Mouse (Mus musculus) embryo, embryonic 10.5 days (tissue): ENCODE measurements at regions not wholly inside any gene's neighbourhood (a gene's known extent, or its start where the extent isn't known, plus 50 kb on each side); places are given as distances from the start of the nearest gene placed in this dataset.

Experiments
- DNase-seq: peaks from one replicate; pipeline ENCODE4 v3.0.0-alpha.2; 2015; ENCODE audit warnings: low spot score

DNA sequence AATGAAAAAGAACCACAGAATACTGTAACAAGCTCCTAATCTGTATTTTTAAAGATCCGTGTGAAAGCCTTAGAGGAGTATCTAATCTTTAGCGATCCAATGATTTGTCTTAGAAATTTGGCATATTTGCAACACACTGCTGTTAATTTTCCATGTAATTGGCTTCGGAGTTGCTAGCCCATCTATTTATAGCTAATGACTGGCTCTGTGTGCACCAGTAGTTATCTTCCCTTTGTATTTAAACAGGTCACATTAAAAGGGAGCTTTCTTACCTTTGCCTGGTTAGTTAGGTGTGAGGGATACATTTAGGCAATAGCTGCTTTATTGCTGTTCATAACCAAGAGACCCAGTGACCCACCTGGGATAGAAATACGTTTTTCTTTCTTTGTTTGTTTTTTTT, 256.3 kb upstream of the Mme start:
- no peak for DNase-seq

DNA sequence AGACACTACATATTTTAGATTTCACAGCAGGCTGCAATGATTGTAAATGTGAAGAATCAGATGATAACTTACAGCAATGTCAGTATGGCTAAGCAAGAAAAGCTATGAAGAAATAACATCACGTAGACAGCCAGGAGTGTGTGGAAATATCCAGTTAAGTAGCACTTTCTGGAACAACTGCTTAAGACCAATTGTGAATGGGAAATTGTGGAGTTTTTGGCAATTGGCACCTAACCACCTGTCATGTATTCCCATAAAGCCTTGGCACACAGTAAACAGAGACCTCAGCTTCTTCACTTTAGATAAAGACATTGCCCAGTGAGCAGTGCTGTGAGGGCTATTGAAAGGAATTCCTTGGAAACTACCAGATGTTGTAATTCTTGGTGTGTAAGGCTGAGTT, 264.4 kb upstream of the Mme start:
- no peak for DNase-seq

DNA sequence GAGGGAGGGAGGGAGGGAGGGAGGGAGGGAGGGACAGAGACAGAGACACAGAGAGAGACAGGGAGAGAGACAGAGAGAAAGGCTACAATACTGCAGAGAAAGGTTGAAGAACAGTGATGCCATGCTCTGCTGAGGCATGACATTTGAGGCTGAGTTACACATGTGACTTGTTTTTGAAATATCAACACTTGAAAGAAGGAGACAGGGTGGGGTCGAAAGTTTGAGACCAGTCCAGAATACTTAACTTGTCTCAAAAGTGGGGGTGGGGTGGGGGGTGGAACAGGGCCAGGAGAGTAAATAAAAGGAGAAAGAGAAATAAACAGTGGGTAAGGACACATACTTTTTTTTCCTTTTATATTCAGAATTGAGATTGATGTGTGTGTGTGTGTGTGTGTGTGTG, 278.1 kb upstream of the Mme start:
- DNase-seq = no peak

DNA sequence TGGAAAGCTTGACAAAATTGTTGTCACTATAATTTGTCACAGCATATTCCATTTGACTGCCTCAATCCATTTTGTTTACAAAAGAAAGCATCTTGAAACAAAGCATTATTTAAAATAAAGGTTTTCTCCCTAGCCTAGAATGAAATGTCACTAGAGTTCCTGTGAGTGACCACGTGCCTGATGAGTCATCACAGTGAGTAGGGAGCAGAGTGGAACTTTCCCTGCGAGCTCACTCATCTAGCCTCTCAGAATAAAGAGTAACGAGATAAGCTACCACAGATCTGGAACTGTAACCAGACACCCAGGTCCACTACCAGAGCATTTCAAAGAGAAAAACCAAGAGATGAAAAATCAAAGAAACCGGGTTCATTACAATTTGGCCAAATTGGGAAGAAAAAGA, 278.7 kb upstream of the Mme start:
- no peak for DNase-seq

DNA sequence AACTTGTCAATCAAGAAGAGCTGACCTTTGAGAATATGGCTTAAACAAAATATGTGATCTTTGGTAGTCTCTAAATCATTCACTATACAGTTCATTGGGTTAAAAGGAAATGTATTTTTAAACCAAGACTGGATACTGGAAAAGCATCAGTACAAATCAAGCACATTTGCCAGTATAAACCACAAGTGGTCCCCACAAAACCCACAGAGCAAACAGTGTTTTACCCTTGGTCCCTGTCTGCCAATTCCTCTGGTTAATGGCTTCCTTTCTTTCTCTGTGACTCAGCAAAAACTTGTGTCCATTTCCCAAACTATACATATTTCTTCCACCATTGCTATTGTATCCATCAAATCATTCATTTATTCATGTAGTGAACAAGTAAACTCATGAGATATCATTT, 296.0 kb upstream of the Mme start:
- no peak for DNase-seq

DNA sequence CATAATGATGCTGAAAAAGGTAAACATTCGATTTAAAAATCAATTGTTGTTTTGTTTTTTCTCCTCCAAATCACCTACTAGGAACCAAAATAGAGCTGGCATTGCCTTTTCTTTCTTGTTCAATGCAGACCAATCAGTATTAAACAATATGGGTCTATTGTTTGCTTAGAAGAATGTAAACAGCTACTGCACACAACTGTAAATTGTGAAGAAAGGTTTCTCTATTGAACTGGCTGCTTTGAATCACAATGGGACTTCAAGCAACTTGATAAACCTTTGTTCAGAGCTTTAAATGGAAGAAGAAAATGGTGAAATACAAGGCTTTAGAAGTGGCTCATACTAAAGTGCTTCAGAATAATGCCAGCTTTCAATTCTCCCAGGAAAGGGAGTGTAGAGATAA, 302.7 kb upstream of the Mme start:
- no peak for DNase-seq

DNA sequence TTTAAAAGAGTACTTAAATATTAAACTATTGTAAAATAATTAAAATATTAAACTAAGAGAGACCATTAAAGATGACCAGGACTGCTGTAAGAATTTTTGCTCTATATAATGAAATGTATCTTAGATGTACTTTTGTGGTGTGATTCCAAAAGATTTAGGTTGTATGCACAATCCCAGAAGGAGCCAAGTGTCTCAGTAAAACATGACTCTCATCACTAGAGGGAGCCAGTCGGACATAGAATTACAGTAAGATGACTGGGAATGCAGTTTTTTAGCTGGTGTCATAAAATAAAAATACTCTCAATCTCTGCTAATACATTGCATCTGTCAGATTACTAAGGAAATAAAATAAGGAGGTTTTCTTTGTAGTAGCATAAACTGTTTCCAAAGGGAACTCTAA, 316.9 kb upstream of the Mme start:
- peak; percentile 77 for DNase-seq

DNA sequence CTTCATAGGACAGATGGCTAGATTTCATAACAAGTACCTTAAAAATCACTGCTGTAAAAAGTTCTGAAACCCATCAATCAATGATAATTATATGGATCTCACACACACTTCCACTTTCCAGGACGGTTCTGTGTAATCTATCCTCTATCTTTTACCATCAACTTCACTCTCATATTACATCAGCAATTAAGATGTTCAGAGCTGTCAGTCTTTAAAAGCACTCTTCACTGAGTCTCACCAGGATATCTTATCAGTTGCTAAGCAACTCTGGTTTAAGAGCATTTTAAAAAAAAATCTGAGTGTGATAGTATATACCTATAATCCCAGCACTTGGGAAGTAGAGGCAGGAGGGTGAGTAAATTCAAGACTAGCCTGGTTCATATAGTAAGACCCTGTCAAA, 312.0 kb upstream of the Gpr149 start:
- no peak for DNase-seq

DNA sequence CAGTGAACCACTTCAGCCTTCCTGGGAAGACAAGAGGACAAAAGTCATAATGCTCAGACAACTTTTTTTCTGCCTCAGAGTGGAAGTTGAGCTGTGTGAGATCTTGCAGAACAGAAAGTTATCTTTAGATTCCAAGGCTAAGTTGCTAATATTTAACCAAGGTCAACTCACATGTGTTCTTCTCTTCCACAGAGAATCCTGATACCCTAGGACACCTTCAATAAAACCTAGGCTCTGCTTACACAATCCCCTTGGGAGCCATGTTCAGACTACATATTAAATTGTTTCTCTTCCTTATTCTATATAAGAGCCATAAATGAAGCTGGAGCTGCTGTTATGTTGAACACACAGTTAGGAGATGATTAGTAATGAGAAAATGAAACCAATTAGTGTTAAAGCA, 280.2 kb upstream of the Gpr149 start:
- no peak for DNase-seq

DNA sequence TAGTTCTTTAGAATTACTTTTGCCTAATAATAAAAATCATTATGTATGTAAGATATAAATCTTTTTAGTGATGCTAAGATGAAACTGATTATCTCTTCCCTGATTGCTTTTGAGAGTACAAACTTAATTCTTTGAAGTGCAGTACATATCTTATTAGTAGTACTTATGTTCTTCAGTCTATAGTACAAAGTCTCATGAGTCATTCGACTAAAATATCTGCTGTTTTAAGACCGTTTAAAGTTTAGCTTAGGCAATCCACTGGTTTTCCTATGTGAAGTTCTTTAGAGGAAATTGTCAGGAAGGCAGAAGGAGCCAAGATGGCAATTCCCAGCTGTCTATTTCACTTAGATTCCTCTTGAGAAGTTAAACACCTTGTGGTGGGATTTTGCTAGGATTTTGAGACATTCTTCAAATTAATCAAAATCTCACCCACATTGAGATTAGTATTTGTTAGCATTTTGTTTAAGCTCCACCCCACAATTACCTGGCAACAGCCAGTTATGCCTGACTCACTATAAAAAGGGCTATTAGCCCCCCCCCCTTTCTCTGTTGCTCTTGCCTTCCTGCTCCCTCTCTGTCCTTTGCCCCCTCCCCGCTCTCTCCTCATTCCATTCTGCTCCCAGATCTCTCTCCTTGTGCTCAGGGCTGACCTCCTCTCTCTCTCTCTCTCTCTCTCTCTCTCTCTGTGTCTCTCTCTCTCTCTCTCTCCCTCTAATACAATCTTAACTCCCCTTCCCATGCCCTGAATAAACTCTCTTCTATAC, 277.6 kb upstream of the Gpr149 start:
- DNase-seq = no peak

DNA sequence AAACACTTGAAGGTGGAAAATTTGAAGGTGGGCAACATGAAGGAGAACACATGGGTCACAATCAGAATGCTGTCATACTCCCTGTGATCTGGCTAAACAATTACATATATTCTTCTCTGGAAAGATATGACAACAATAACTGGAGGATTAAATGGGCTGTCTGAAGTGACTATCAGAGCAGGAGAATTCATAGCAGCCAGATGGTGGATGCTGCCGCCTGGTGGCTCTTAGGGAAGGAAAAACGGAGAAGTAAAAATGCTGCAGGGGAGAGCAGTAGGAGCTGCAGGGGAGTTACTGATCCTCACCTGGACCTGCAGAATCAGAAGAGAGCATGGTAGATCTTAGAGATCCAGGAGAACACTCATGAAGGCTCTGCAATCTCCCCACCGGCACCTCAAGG, 255.8 kb upstream of the Gpr149 start:
- DNase-seq = peak; percentile 58

DNA sequence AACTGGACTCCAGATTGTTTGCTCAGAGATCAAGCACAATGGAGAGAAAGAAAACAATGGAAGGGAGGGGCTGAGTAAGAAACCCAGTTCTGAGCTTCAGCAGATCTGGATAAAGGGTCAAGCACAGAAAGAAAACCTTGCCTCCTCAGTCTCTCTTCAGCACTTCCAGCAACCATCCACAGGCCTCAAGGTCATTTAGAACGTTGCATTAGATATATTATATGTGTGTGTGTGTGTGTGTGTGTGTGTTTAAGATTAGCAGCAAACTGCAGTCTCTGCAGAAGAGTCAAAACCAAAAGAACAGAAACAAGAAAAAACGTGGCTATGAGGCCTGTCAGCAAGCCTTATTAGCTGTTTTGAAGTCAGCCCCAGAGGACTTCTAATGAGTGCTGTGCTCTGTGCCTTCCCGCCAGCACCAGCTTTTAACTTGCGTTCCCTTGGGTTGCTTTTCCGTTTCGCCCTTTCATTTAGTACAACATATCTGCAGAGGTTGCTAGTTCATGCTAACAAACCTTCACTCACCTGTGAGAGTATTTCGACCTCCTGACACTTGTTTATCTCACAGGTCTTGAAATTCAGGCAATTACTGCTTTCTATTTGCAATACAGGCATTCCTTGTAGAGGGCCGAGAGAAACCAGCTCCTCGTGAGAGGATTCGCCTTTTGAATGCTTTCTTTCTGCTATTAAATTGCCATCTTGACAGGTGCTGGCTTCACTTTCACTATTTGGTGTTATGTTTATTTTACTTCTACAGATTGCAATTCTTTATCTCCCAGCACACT, 230.9 kb upstream of the Gpr149 start:
- DNase-seq = peak; percentile 2

DNA sequence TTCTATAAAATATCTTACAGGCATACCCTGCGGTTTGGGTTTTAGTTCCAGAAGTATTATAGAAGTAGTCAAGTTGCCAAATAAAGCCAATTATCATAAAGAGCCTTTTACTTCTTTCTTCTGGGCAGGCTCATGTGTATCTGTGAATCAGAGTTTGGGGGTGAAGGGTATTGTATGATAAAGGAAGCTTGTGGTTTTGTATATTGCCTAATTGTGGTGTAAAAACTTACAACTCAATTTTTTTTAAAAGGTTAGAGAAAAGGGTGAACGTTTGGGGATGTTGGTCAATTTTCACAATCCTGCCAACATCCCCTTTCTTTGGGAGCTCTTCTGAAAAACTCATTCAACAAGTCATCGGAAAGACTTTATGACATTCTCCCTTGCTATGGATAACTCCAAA, 219.0 kb upstream of the Gpr149 start:
- DNase-seq = no peak

DNA sequence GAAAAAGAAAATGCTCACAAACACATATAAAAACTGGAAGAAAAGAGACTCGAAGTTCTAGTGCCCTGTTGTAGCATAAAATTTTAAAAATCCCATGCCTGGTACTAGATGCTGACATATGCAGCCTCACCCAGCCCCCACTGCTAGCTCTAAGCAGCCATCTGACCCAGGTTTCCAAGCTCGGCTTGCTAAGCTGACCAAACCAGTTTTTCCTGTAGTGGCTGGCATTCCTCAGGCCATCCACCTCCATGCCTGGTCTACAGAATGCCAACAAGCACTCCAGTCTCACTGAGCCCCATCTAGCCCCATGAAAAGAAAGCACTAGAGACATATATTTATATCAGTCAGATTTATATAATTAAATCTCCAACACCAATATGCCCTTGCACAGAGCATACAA, 196.1 kb upstream of the Gpr149 start:
- peak; percentile 14 for DNase-seq

DNA sequence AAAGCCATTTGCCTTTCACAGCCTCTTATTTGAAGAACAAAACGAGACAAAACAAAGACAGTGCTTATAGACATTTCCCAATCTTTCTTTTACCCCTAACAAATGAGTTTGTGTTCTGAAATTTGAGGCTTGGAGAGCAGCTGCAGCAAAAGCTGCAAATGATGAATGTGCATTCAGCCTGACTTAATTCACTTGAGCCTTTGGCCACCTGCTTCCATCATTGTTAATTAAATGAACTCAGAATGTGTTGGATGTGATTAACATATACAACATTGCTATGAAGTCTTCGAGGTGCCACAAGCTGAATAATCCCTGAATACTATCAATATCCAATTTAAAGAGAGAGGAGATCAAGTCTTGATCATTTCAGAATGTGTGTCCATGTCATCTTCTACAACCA, 181.3 kb upstream of the Gpr149 start:
- DNase-seq = peak; percentile 39
